In the genomic region with DNA sequence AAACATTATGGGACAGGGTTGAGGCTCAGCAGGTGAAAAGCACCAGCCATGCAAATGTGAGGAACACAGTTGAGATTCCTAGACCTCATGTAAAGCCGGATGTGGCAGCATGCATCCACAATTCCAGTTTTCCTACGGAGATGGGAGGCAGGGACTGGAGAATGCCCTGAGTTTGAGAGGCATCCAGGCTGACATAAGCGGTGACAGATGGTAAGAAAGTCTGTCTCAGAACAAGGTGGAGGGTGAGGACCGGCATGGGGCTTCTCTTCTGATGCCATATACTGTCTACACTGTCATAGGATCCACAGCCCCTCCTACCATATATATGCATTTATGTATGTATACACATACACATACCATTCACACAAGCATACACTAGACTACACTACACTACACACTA, we compare ENCODE assay signal across 25 mouse cellular contexts.
DNase-seq lines count a peak whose midpoint lies in the region; ATAC-seq and TF ChIP-seq lines count a peak whose summit lies in the region.
"Had no signal": no experiment of that assay in that cellular context is flagged by ENCODE, and none has a peak within 500 bp of the region (broad histone marks: within the 10 kb centered on the region; RNA-seq: fewer than 3 reads in every experiment).

No protein-coding gene starts in this region.

- H3K4me2 ChIP-seq in forebrain, embryonic 14.5 days (ENCODE audit: low read length), result no peak overlapping the region
- H3K4me2 ChIP-seq in kidney, embryonic 15.5 days, result no peak overlapping the region
- H3K4me2 ChIP-seq: embryonic facial prominence, embryonic 15.5 days; heart, embryonic 12.5 days; limb, embryonic 15.5 days; lung, embryonic 15.5 days had no signal

- H3K4me1 ChIP-seq in forebrain, embryonic 14.5 days (ENCODE audit: control insufficient read depth, insufficient read depth, low read length), result peaks cover 6% of the 10 kb centered on the region
- peaks cover 5% of the 10 kb centered on the region for H3K4me1 ChIP-seq in forebrain, embryonic 10.5 days
- H3K4me1 ChIP-seq in kidney, embryonic 15.5 days, result peaks cover 6% of the 10 kb centered on the region

- 83% methylated on average over 4 of the region's 4 CpGs for whole genome bisulfite sequencing in forebrain, embryonic 14.5 days
- WGBS in forebrain, embryonic 10.5 days, result 90% methylated on average over 4 of the region's 4 CpGs
- WGBS in kidney, embryonic 15.5 days, result 90% methylated on average over 4 of the region's 4 CpGs

- H3K9ac ChIP-seq in forebrain, embryonic 14.5 days (ENCODE audit: low read length), result no peak overlapping the region
- H3K9ac ChIP-seq in kidney, embryonic 15.5 days, result no peak overlapping the region
- H3K9ac ChIP-seq: embryonic facial prominence, embryonic 15.5 days; heart, embryonic 12.5 days; limb, embryonic 15.5 days; liver, embryonic 14.5 days; lung, embryonic 15.5 days had no signal

- H3K4me3 ChIP-seq in forebrain, embryonic 14.5 days (ENCODE audit: low read depth, low read length), result no peak overlapping the region
- H3K4me3 ChIP-seq in forebrain, embryonic 10.5 days, result no peak overlapping the region
- no peak overlapping the region for H3K4me3 ChIP-seq in kidney, embryonic 15.5 days (replicated peaks)
- H3K4me3 ChIP-seq: embryonic facial prominence, embryonic 15.5 days; heart, embryonic 12.5 days; hindbrain, embryonic 10.5 days; limb, embryonic 15.5 days; lung, embryonic 15.5 days had no signal

- TF ChIP-seq POLR2A in brain, embryonic 14.5 days (IDR thresholded peaks at IDR 0.05; ENCODE audit: borderline replicate concordance, extremely low read depth, insufficient read depth, insufficient read length, poor library complexity, severe bottlenecking), result no peak

- no peaks in the 10 kb centered on the region for H3K36me3 ChIP-seq in forebrain, embryonic 14.5 days (ENCODE audit: control insufficient read depth, insufficient read depth, low read length)
- no peaks in the 10 kb centered on the region for H3K36me3 ChIP-seq in forebrain, embryonic 10.5 days (replicated peaks)
- H3K36me3 ChIP-seq in kidney, embryonic 15.5 days, result no peaks in the 10 kb centered on the region
- H3K36me3 ChIP-seq: embryonic facial prominence, embryonic 15.5 days; heart, embryonic 12.5 days; hindbrain, embryonic 10.5 days; limb, embryonic 15.5 days; lung, embryonic 15.5 days had no signal

- no peaks in the 10 kb centered on the region for H3K9me3 ChIP-seq in forebrain, embryonic 14.5 days (replicated peaks; ENCODE audit: control insufficient read depth, low read length)
- no peaks in the 10 kb centered on the region for H3K9me3 ChIP-seq in forebrain, embryonic 10.5 days
- no peaks in the 10 kb centered on the region for H3K9me3 ChIP-seq in kidney, embryonic 15.5 days (replicated peaks)
- H3K9me3 ChIP-seq: embryonic facial prominence, embryonic 15.5 days; heart, embryonic 12.5 days; hindbrain, embryonic 10.5 days; limb, embryonic 15.5 days; lung, embryonic 15.5 days had no signal

- H3K27ac ChIP-seq in forebrain, embryonic 14.5 days (ENCODE audit: low read depth, low read length), result no peak overlapping the region
- H3K27ac ChIP-seq in forebrain, embryonic 10.5 days, result no peak overlapping the region
- no peak overlapping the region for H3K27ac ChIP-seq in kidney, embryonic 15.5 days
- H3K27ac ChIP-seq: embryonic facial prominence, embryonic 15.5 days; hindbrain, embryonic 10.5 days; limb, embryonic 15.5 days; liver, embryonic 14.5 days; lung, embryonic 15.5 days had no signal

- no peak for TF ChIP-seq CTCF in brain, embryonic 14.5 days (IDR thresholded peaks at IDR 0.05; ENCODE audit: borderline replicate concordance, extremely low read depth, insufficient read depth, insufficient read length)

- no peak for DNase-seq in forebrain, embryonic 14.5 days (ENCODE audit: low spot score)
- DNase-seq in forebrain, embryonic 10.5 days (ENCODE audit: extremely low spot score, low spot score), result no peak
- DNase-seq in brain, embryonic 14.5 days (ENCODE audit: low read depth), result peak; percentile 47
- DNase-seq in cerebellum, adult 8-10 months, result peak; percentile 76
- peak; percentile 75 to 82 for DNase-seq in cerebellum, postnatal 36 days
- DNase-seq in layer of hippocampus, adult 9-11 months, result no peak
- DNase-seq: adrenal gland, postnatal 14 days; gastrocnemius, postnatal 14 days; heart, adult 18-20 months; heart, postnatal 10 days; kidney, adult 11 months; kidney, postnatal 4 days; left cerebral cortex, postnatal 4 days; lung, postnatal 4 days; midbrain, embryonic 14.5 days; right cerebral cortex, postnatal 25 days; spleen, adult 18-20 months had no signal

- peak; percentile 50; the same call in 1 of the 2 replicates for ATAC-seq in forebrain, embryonic 14.5 days
- ATAC-seq in kidney, embryonic 15.5 days (replicated peaks; ENCODE audit: low FRiP score), result no peak
- ATAC-seq: CD4-positive, CD25-positive, alpha-beta regulatory T cell, adult 4 months had no signal

- H3K27me3 ChIP-seq in forebrain, embryonic 14.5 days (replicated peaks; ENCODE audit: control insufficient read depth, insufficient read depth, low read length), result no peaks in the 10 kb centered on the region
- H3K27me3 ChIP-seq in forebrain, embryonic 10.5 days (ENCODE audit: poor library complexity, severe bottlenecking), result no peaks in the 10 kb centered on the region
- no peaks in the 10 kb centered on the region for H3K27me3 ChIP-seq in kidney, embryonic 15.5 days
- H3K27me3 ChIP-seq: embryonic facial prominence, embryonic 15.5 days; heart, embryonic 12.5 days; limb, embryonic 15.5 days; lung, embryonic 15.5 days had no signal

Comparison
In these comparisons a context has a peak if more than half of its experiments do, and no peak if none do; other contexts are left out.
1. DNase-seq: peak in brain, embryonic 14.5 days (single experiment), cerebellum, adult 8-10 months (single experiment) and cerebellum, postnatal 36 days (2 of 2); none in forebrain, embryonic 14.5 days (single experiment), forebrain, embryonic 10.5 days (single experiment) and layer of hippocampus, adult 9-11 months (single experiment).